Mouse (Mus musculus): Measurements from ENCODE around the gene Nudt4. TPM values are rescaled to one million over a fixed set of nuclear protein-coding genes. Genes with fewer than 3 reads are reported as not detected.

The Nudt4 gene
- polyA plus RNA-seq, 1 experiment from 2014 or later = 82.2 TPM

DNA sequence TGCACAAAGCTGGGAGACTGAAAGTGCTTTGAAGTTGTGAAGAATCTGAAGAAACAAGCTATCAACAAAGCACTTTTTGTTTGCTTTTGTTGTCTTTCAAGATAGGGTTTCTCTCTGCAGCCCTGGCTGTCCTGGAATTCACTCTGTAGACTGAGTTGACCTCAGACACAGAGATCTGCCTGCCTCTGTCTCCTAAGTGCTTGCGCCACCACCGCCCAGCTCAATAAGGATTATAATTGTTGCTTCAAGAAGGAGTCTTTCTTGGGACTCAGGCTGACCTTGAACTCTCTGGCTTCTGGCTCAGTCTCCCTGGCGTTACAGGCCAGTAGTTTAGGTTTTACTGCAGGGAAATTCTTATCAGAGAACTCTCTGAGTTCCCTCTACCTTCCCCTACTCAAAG, 2.8 kb upstream of the Nudt4 start:
- WGBS = 85% methylated on average over 3 of the region's 3 CpGs

DNA sequence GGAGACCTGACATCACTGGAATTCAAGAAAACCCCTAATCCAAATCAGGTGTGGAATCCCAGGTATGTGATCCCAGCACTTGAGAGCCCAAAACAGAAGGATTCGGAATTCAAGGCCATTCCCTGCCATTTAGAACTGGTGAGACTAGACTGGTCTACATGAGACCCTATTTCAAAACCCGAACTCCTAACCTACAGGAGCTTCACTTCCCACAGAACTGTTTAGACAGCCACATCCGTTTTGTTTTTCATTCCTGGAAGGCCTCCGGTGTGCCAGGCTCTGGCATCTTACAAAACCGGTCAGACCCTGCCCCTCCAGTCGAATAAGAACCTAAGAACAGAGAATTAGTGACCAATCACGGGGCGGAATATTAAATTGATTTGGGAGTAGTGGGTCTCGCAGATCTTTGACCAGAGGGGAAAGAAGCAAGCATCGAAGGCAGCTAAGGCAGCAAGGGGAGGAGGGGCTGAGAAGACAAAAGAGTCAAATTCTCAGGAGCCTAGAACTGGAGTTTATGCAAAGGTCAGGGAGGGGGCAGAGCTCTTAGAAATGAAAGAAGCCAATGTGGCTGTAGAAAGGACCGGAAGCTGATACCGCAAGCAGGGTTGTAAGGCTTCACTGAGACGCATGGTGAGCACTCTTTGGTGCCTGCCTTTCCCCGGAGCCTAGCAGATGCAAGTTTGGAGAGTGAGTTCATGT, 1.4 kb upstream of the Nudt4 start:
- Histone ChIP-seq H3K4me1 (peaks cover 27% of the 10 kb centered on the region), H3K9ac (no peak overlapping the region), H3K36me3 (no peaks in the 10 kb centered on the region), H3K4me3 (replicated peaks) (no peak overlapping the region), H3K4me2 (replicated peaks) (no peak overlapping the region), H3K27me3 (no peaks in the 10 kb centered on the region), H3K9me3 (replicated peaks) (no peaks in the 10 kb centered on the region), H3K27ac (replicated peaks) (0 out of 2 replicates have a peak overlapping the region, but pooled peaks have one; percentile 34)
- WGBS = 18% methylated on average over 14 of the region's 14 CpGs
- no peak for ATAC-seq (ENCODE audit: insufficient number of reproducible peaks, low FRiP score, low TSS enrichment, low read depth)

More for the DNA sequence above, 2.8 kb upstream of the Nudt4 start:
- H3K9ac ChIP-seq = no peak overlapping the region
- peaks cover 15% of the 10 kb centered on the region for H3K4me1 ChIP-seq
- H3K9me3 ChIP-seq (replicated peaks) = no peaks in the 10 kb centered on the region
- ATAC-seq (ENCODE audit: insufficient number of reproducible peaks, low FRiP score, low TSS enrichment, low read depth) = no peak
- H3K4me2 ChIP-seq (replicated peaks) = no peak overlapping the region
- H3K36me3 ChIP-seq = no peaks in the 10 kb centered on the region
- no peak overlapping the region for H3K27ac ChIP-seq (replicated peaks)
- no peaks in the 10 kb centered on the region for H3K27me3 ChIP-seq
- no peak overlapping the region for H3K4me3 ChIP-seq (replicated peaks)

DNA sequence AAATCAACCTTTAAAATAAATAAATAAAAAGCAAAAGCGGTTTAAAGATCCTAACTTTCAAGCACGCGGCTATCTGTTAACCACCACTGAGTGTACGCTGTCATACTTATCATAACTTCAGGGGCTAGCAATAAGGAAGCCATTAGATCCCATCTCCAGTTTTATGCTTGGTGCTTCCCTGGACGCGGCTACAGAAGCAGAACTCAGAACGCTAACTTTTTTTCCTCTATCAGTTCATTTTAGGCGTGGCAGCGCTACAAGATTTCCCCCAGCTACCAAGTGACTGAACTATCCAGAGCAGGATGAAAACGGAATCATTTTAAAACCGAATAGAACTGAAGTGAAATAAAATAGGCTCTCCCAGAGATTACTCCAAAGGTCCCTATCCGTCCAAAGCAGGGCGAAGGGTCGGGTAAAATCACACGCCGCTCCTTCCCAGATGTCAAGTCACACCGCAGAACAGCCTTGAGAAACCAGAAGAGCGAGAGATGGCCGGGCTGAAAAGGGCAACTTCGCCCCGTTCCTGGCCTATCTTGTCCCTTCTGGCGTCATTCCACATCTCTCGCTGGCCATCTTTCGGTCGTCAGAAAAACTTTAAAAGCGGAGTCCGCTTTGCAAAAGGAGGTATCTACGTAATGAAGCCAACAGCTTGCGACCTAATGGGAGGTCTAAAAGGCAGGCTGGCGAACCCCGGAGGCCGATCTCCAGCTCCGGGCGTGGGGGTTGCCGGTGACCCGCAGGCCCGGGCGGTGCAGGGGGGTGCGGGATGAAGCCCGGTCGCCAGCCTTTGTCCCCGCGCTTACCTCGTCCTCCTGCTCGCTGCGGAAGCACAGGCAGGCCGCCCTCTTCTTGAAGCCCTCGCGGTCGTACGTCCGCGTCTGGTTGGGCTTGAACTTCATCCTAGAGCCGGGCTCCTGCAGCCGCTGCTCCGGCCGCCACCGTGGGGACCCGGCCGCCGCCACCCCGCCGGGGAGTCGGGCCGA, 796 bp downstream of the Nudt4 start:
- no peaks in the 10 kb centered on the region for H3K9me3 ChIP-seq (replicated peaks)

GRCm38 (mm10) chr10:95562395-95562794, 1.6 kb downstream of the Nudt4 start:
- peaks cover 35% of the 10 kb centered on the region for H3K4me1 ChIP-seq
- H3K4me2 ChIP-seq (replicated peaks) = peak overlapping the region; percentile 61
- peak overlapping the region; percentile 91 for H3K4me3 ChIP-seq (replicated peaks)
- no peak for ATAC-seq (ENCODE audit: insufficient number of reproducible peaks, low FRiP score, low TSS enrichment, low read depth)
- no peaks in the 10 kb centered on the region for H3K27me3 ChIP-seq
- no peaks in the 10 kb centered on the region for H3K9me3 ChIP-seq (replicated peaks)
- 0 out of 2 replicates have a peak, but pooled peaks cover 3% of the 10 kb centered on the region for H3K36me3 ChIP-seq
- WGBS = 7% methylated on average over 8 of the region's 8 CpGs
- peak overlapping the region; percentile 92 for H3K27ac ChIP-seq (replicated peaks)
- H3K9ac ChIP-seq = peak overlapping the region; percentile 94

More for the DNA sequence above, 796 bp downstream of the Nudt4 start:
- H3K27me3 ChIP-seq = no peaks in the 10 kb centered on the region
- peak overlapping the region; percentile 91 for H3K4me3 ChIP-seq (replicated peaks)
- H3K4me1 ChIP-seq = peaks cover 35% of the 10 kb centered on the region
- ATAC-seq (ENCODE audit: insufficient number of reproducible peaks, low FRiP score, low TSS enrichment, low read depth) = peak; percentile 34; the same call in 1 of the 2 replicates
- peak overlapping the region; percentile 94 for H3K9ac ChIP-seq
- H3K36me3 ChIP-seq = no peaks in the 10 kb centered on the region
- WGBS = under 1% methylated on average over 65 of the region's 65 CpGs
- peak overlapping the region; percentile 61 for H3K4me2 ChIP-seq (replicated peaks)
- peak overlapping the region; percentile 92 for H3K27ac ChIP-seq (replicated peaks)

- no peaks in the 10 kb centered on the region for H3K27me3 ChIP-seq
- no peaks in the 10 kb centered on the region for H3K9me3 ChIP-seq (replicated peaks)
- H3K36me3 ChIP-seq = 0 out of 2 replicates have a peak, but pooled peaks cover 3% of the 10 kb centered on the region
- H3K4me3 ChIP-seq (replicated peaks) = peak overlapping the region; percentile 91
- peak overlapping the region; percentile 61 for H3K4me2 ChIP-seq (replicated peaks)
- peak overlapping the region; percentile 10; the same call in 1 of the 2 replicates for H3K9ac ChIP-seq
- no peak for ATAC-seq (ENCODE audit: insufficient number of reproducible peaks, low FRiP score, low TSS enrichment, low read depth)
- peak overlapping the region; percentile 36; the same call in 1 of the 2 replicates for H3K27ac ChIP-seq (replicated peaks)
- H3K4me1 ChIP-seq = peaks cover 35% of the 10 kb centered on the region
- 13% methylated on average over 7 of the region's 7 CpGs for WGBS
Measured at GRCm38 (mm10) chr10:95561616-95562015, 2.3 kb downstream of the Nudt4 start.

DNA sequence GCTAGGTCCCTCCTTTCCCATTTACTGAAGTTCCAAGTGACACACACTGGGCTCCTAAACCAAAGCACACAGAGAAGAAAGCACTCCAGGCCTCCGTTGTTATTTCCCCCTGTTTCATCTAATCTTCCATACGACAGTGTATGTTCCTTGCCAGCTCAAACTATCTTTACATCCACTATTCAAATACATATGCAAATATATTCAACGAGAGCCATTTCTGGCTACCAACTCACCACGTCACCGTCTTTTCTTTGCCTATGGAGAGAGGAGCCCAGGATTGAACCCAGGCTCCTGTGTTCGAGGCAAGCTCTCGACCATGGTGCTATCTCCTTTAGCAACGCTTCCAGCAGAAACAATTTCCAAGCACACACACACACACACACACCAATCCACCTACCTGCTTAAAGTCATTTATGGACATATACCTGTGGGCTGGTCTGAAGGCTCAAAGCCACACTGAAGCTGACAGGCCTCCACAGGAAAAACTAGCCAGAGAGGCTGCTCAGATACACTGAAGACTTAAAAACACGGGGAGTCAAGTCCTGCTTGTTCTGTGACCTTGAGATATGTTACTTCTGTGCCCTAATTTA, 3.5 kb downstream of the Nudt4 start:
- WGBS = 79% methylated on average over 9 of the region's 9 CpGs
- Histone ChIP-seq H3K4me3 (replicated peaks) (no peak overlapping the region), H3K27ac (replicated peaks) (no peak overlapping the region), H3K9me3 (replicated peaks) (no peaks in the 10 kb centered on the region), H3K9ac (no peak overlapping the region), H3K4me2 (replicated peaks) (peak overlapping the region; percentile 21), H3K4me1 (peaks cover 30% of the 10 kb centered on the region), H3K27me3 (no peaks in the 10 kb centered on the region), H3K36me3 (0 out of 2 replicates have a peak, but pooled peaks cover 3% of the 10 kb centered on the region)
- ATAC-seq (ENCODE audit: insufficient number of reproducible peaks, low FRiP score, low TSS enrichment, low read depth) = no peak

DNA sequence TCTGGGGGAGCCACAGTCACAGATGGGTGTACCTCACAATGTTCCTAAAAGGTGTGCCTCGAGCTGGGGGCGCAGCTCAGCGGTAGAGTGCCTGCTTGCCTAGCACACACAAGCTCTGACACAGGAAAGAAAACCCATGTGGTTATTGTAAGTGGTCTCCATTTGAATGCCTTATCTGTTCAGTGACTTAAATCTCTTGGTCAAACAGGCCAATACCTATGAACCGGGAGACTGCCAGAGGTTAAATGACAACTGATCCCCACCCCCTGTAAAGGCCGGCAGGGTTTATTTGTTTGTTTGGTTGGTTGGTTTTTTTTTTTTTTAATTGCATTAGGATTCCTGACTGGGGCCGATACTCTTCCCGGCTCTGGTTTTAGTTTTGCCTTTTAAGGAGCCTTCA, 4.5 kb downstream of the Nudt4 start:
- H3K9ac ChIP-seq = no peak overlapping the region
- no peaks in the 10 kb centered on the region for H3K27me3 ChIP-seq
- H3K9me3 ChIP-seq (replicated peaks) = no peaks in the 10 kb centered on the region
- 0 out of 2 replicates have a peak, but pooled peaks cover 3% of the 10 kb centered on the region for H3K36me3 ChIP-seq
- H3K4me1 ChIP-seq = peaks cover 22% of the 10 kb centered on the region
- H3K4me3 ChIP-seq (replicated peaks) = no peak overlapping the region
- no peak for ATAC-seq (ENCODE audit: insufficient number of reproducible peaks, low FRiP score, low TSS enrichment, low read depth)
- no peak overlapping the region for H3K27ac ChIP-seq (replicated peaks)
- 60% methylated on average over 7 of the region's 7 CpGs for WGBS
- H3K4me2 ChIP-seq (replicated peaks) = no peak overlapping the region

- ATAC-seq (ENCODE audit: insufficient number of reproducible peaks, low FRiP score, low TSS enrichment, low read depth) = no peak
- Histone ChIP-seq H3K36me3 (0 out of 2 replicates have a peak, but pooled peaks cover 3% of the 10 kb centered on the region), H3K27ac (replicated peaks) (no peak overlapping the region), H3K4me1 (peaks cover 19% of the 10 kb centered on the region; the same call in 1 of the 2 replicates), H3K4me2 (replicated peaks) (no peak overlapping the region), H3K27me3 (no peaks in the 10 kb centered on the region), H3K9ac (no peak overlapping the region), H3K4me3 (replicated peaks) (no peak overlapping the region), H3K9me3 (replicated peaks) (no peaks in the 10 kb centered on the region)
- WGBS = 95% methylated on average over 5 of the region's 5 CpGs
Measured at GRCm38 (mm10) chr10:95557337-95557828, 6.6 kb downstream of the Nudt4 start.

DNA sequence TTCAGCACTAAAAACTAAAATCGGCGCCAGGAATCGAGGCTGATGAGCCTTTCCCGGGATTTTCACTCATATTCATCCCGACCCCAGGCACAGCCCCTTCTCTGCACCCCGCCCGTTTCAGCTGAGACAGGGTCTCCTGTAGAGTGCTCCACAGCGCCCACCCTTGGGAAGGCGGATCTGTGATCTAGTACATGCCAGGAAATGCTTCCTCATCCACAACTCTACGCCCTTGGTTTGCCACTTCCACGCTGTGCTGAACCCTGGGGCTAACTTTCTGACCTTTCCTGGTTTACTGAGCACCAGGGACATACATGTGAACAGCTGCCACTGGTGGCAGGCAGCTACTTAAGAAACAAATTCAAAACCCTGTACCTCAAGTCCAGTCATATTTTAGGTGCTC, 8.1 kb downstream of the Nudt4 start:
- WGBS = 81% methylated on average over 11 of the region's 11 CpGs
- Histone ChIP-seq H3K9ac (no peak overlapping the region), H3K27me3 (no peaks in the 10 kb centered on the region), H3K4me1 (peaks cover 13% of the 10 kb centered on the region; the same call in 1 of the 2 replicates), H3K36me3 (peaks cover 4% of the 10 kb centered on the region; the same call in 1 of the 2 replicates), H3K4me2 (replicated peaks) (no peak overlapping the region), H3K9me3 (replicated peaks) (no peaks in the 10 kb centered on the region), H3K4me3 (replicated peaks) (no peak overlapping the region), H3K27ac (replicated peaks) (no peak overlapping the region)
- ATAC-seq (ENCODE audit: insufficient number of reproducible peaks, low FRiP score, low TSS enrichment, low read depth) = no peak

DNA sequence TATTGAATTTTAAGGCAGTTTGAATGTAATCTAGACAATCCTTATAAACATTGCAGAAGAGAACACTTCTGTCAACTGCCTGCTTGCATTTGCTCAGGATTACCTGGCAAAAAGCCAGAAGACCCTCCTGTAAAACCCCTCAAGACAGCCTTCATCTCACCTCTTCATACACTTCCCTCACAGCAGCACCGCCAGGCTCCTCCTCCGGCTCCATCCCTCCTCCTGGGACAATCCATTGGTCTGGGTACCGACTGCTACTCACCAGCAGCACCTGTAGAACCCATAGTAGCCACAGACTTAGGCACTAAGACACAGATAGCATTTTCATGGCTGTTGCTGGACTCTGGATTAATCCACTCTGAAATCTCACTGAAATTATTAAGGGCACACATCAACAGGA, 11.6 kb downstream of the Nudt4 start:
- Histone ChIP-seq H3K9me3 (replicated peaks) (no peaks in the 10 kb centered on the region), H3K27me3 (no peaks in the 10 kb centered on the region), H3K4me2 (replicated peaks) (no peak overlapping the region), H3K4me3 (replicated peaks) (no peak overlapping the region), H3K36me3 (peaks cover 23% of the 10 kb centered on the region; the same call in 1 of the 2 replicates), H3K9ac (no peak overlapping the region), H3K27ac (replicated peaks) (no peak overlapping the region), H3K4me1 (no peaks in the 10 kb centered on the region)
- WGBS = 55% methylated on average over 3 of the region's 3 CpGs
- ATAC-seq (ENCODE audit: insufficient number of reproducible peaks, low FRiP score, low TSS enrichment, low read depth) = no peak

Data from embryonic facial prominence, embryonic 15.5 days (tissue).